Mouse (Mus musculus): ENCODE data around the gene Lasp1. TPM values are rescaled to one million over a fixed set of nuclear protein-coding genes. Genes with fewer than 3 reads are reported as not detected.

Gene Lasp1
- polyA plus RNA-seq, 1 experiment from 2014 or later = 27.5 TPM

- Histone ChIP-seq H3K4me1 (replicated peaks) (peaks cover 14% of the 10 kb centered on the region), H3K27me3 (no peaks in the 10 kb centered on the region), H3K4me3 (replicated peaks) (peak within 1 kb of the TSS; percentile 67), H3K9ac (peak within 1 kb of the TSS; percentile 68), H3K9me3 (replicated peaks) (no peaks in the 10 kb centered on the region), H3K36me3 (no peaks in the 10 kb centered on the region), H3K4me2 (peak within 1 kb of the TSS; percentile 67), H3K27ac (peak within 1 kb of the TSS; percentile 84)
- WGBS (ENCODE audit: insufficient replicate concordance) = under 1% methylated on average over 37 of the region's 37 CpGs
- ATAC-seq (ENCODE audit: low read depth) = peak; percentile 93
- peak; percentile 95 for DNase-seq
These were observed 85.3 kb downstream of the Lasp1 start, which contains the start of gene Fbxo47 for GRCm38 (mm10) chr11:97883918-97884600. Gene Fbxo47, minus strand, starts transcription at chr11:97884154.

- DNase-seq (no peak), ATAC-seq (ENCODE audit: low read depth) (no peak)
- 29% methylated on average over 7 of the region's 7 CpGs for WGBS (ENCODE audit: insufficient replicate concordance)
- H3K9ac ChIP-seq = peak overlapping the region; percentile 65; the same call in 1 of the 2 replicates
- peaks cover 14% of the 10 kb centered on the region for H3K4me1 ChIP-seq (replicated peaks)
- peak overlapping the region; percentile 77 for H3K27ac ChIP-seq
- peak overlapping the region; percentile 67 for H3K4me3 ChIP-seq (replicated peaks)
- H3K9me3 ChIP-seq (replicated peaks) = no peaks in the 10 kb centered on the region
- no peaks in the 10 kb centered on the region for H3K36me3 ChIP-seq
- H3K27me3 ChIP-seq = no peaks in the 10 kb centered on the region
- H3K4me2 ChIP-seq = peak overlapping the region; percentile 67
These were observed 85.9 kb downstream of the Lasp1 start for GRCm38 (mm10) chr11:97884601-97885185.

DNA sequence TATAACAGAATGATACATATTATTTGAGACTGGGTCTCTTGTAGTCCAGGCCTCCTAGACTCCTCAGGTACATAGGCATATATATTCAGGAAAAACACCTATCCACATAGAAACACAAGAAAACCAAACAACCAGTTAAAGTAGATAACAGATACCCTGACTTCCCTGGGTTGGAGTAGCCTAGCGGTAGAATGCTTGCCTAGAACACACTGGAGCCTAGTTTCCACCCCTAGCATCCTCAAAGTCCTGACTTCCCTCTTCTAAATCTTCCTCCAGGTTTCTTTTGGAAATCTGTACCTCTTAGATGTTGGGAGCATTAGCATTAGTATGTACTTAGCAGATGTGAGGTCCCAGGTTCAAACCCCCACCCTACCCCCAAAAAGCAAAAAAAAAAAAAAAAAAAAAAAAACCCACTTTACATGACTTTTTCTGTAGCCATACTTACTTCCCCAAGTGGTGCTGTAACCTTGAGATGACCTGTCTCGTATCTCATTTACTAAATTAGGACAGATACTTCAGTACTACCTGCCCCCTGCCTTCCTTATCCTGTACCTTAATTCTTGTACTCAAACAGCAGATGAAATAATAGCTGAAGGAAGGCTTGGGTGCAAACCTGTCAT, 86.6 kb downstream of the Lasp1 start:
- ATAC-seq (ENCODE audit: low read depth) (no peak), DNase-seq (no peak)
- 77% methylated on average over 2 of the region's 2 CpGs for WGBS (ENCODE audit: insufficient replicate concordance)
- Histone ChIP-seq H3K4me2 (peak overlapping the region; percentile 67), H3K36me3 (no peaks in the 10 kb centered on the region), H3K4me3 (replicated peaks) (peak overlapping the region; percentile 67; the same call in 1 of the 2 replicates), H3K9me3 (replicated peaks) (no peaks in the 10 kb centered on the region), H3K27me3 (no peaks in the 10 kb centered on the region), H3K9ac (peak overlapping the region; percentile 65; the same call in 1 of the 2 replicates), H3K27ac (no peak overlapping the region), H3K4me1 (replicated peaks) (peaks cover 14% of the 10 kb centered on the region)

Other genes starting within 250 kb of the Lasp1 start
- gene Srcin1, start 222.8 kb upstream of the Lasp1 start, polyA plus RNA-seq (2015; fragmentation: Nextera tagmentation; extraction: Ambion mirVana) = 0.01 TPM in 1 of 2 replicates, not detected in the other
- 0.65 and 0.69 TPM in 2 replicates for gene Epop, start 169.3 kb upstream of the Lasp1 start, polyA plus RNA-seq (2015; fragmentation: Nextera tagmentation; extraction: Ambion mirVana)
- gene Mllt6, start 135.6 kb upstream of the Lasp1 start, polyA plus RNA-seq (2015; fragmentation: Nextera tagmentation; extraction: Ambion mirVana) = 0.17 and 0.23 TPM in 2 replicates
- gene Cisd3, start 113.2 kb upstream of the Lasp1 start, polyA plus RNA-seq (2015; fragmentation: Nextera tagmentation; extraction: Ambion mirVana) = 11.7 and 13.3 TPM in 2 replicates
- gene Pcgf2, start 98.5 kb upstream of the Lasp1 start, polyA plus RNA-seq (2015; fragmentation: Nextera tagmentation; extraction: Ambion mirVana) = 2.3 and 3.6 TPM in 2 replicates
- 335 and 374 TPM in 2 replicates for gene Psmb3, start 95.6 kb upstream of the Lasp1 start, polyA plus RNA-seq (2015; fragmentation: Nextera tagmentation; extraction: Ambion mirVana)
- 0.88 TPM in 2 replicates for gene Pip4k2b, start 54.3 kb upstream of the Lasp1 start, polyA plus RNA-seq (2015; fragmentation: Nextera tagmentation; extraction: Ambion mirVana)
- gene Cwc25, start 32.4 kb upstream of the Lasp1 start, polyA plus RNA-seq (2015; fragmentation: Nextera tagmentation; extraction: Ambion mirVana) = 7.0 and 7.7 TPM in 2 replicates
- 0.19 and 0.22 TPM in 2 replicates for gene 1700001P01Rik, start 23.1 kb upstream of the Lasp1 start, polyA plus RNA-seq (2015; fragmentation: Nextera tagmentation; extraction: Ambion mirVana)
- gene Rpl23, start 16.6 kb upstream of the Lasp1 start, polyA plus RNA-seq (2015; fragmentation: Nextera tagmentation; extraction: Ambion mirVana) = 436 and 468 TPM in 2 replicates
- 0.85 and 1.3 TPM in 2 replicates for gene B230217C12Rik, start 41.8 kb downstream of the Lasp1 start, polyA plus RNA-seq (2015; fragmentation: Nextera tagmentation; extraction: Ambion mirVana)
- 0.33 and 0.46 TPM in 2 replicates for gene Fbxo47, start 85.2 kb downstream of the Lasp1 start, polyA plus RNA-seq (2015; fragmentation: Nextera tagmentation; extraction: Ambion mirVana)
- gene Plxdc1, start 187.4 kb downstream of the Lasp1 start, polyA plus RNA-seq (2015; fragmentation: Nextera tagmentation; extraction: Ambion mirVana) = 0.45 and 0.58 TPM in 2 replicates
- gene Arl5c, start 197.2 kb downstream of the Lasp1 start, polyA plus RNA-seq (2015; fragmentation: Nextera tagmentation; extraction: Ambion mirVana) = 10.8 and 12.8 TPM in 2 replicates
- 0.73 and 0.88 TPM in 2 replicates for gene Cacnb1, start 224.0 kb downstream of the Lasp1 start, polyA plus RNA-seq (2015; fragmentation: Nextera tagmentation; extraction: Ambion mirVana)
- gene Rpl19, start 227.7 kb downstream of the Lasp1 start, polyA plus RNA-seq (2015; fragmentation: Nextera tagmentation; extraction: Ambion mirVana) = 791 and 820 TPM in 2 replicates